Mouse (Mus musculus) sigmoid colon, adult 10 weeks (tissue): ENCODE data around the gene Cdk16. TPM values are rescaled to one million over a fixed set of nuclear protein-coding genes. Genes with fewer than 3 reads are reported as not detected.

Experiments
- polyA plus RNA-seq: library from polyadenylated mRNA; stranded (reverse); fragments of 350-450 nt; fragmentation: Illumina TruSeq; extraction: RNeasy Lipid Tissue Mini Kit (QIAGEN cat#74804); gene quantifications from one replicate; pipeline ENCODE4 v1.2.3, GENCODE M21; 2014; ENCODE audit warnings: low read depth, low replicate concordance

Gene Cdk16
- polyA plus RNA-seq, result 23.7 TPM

GRCm38 (mm10) chrX:20687519-20688067, at the start of gene Cdk16:
Gene Cdk16 (plus strand): TSS chrX:20687954.

DNA sequence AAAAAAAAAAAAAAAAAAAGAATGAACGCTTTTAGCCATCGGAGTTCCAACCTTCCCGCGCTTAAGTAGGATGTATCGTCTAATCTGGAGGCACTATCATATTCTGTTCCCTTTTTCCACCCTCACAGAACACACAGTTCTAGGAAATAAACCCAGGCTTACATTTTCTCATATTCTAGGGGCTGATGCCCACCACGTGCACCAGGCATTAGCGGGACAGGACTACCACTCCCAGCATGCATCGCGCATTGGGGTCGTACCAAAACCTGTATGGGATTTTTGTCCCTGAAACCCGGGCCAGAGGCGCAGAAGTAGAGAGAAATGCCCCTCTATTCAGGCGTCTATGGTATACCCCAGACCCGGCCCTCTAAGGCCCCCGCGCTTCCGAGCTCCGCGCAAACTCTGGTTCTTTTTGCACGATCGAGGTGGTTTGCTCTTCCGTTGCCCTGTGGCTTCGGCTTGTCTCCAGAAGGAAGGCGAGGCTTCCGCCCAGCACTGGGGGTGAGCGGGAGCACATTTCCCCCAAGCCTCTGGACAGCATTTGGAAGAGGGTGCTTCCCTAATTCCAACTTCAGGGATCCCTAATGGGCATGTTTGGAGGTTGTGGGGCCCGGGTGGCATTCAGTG, 29.6 kb upstream of the Cdk16 start, which contains the start of gene Uba1:
Uba1 (plus strand) TSS at position 301 of the 627 bp plus-strand sequence.

GRCm38 (mm10) chrX:20703741-20704290, 16.1 kb downstream of the Cdk16 start, which contains the start of gene Usp11:
Gene Usp11 (plus strand): TSS chrX:20703906.

Other genes starting within 250 kb of the Cdk16 start
- 6.1 TPM for gene Rgn, start 138.2 kb upstream of the Cdk16 start, polyA plus RNA-seq
- 5.6 TPM for gene Rbm10, start 70.5 kb upstream of the Cdk16 start, polyA plus RNA-seq
- 31.7 TPM for gene Ndufb11, start 70.3 kb upstream of the Cdk16 start, polyA plus RNA-seq
- 102 TPM for gene Uba1, start 29.6 kb upstream of the Cdk16 start, polyA plus RNA-seq
- 2.7 TPM for gene Usp11, start 16.0 kb downstream of the Cdk16 start, polyA plus RNA-seq
- 103 TPM for gene Araf, start 109.9 kb downstream of the Cdk16 start, polyA plus RNA-seq
- gene Timp1, start 182.2 kb downstream of the Cdk16 start, polyA plus RNA-seq, result not detected
- 3.0 TPM for gene Syn1, start 233.1 kb downstream of the Cdk16 start, polyA plus RNA-seq
- 2.5 TPM for gene Cfp, start 243.6 kb downstream of the Cdk16 start, polyA plus RNA-seq